Mouse (Mus musculus) frontal cortex, postnatal 14 days (tissue): Measurements from ENCODE around the gene Rangrf.
"Not testable (repeated sequence)": the region's sequence is repeated elsewhere in the genome, so short reads cannot be mapped to it uniquely, and the experiment has no call there.

Experiments
- DNase-seq, 2 experiments: peaks; one replicate each; pipeline ENCODE4 v3.0.0; 2022; ENCODE audit warnings: low spot score in 2 of 2

Rangrf gene

GRCm38 (mm10) chr11:68975085-68975484 lies at the start of gene Rangrf:
TSS of gene Rangrf (minus strand) at chr11:68975185.
- DNase-seq = no peak

GRCm38 (mm10) chr11:69020691-69021090 lies 45.7 kb upstream of the Rangrf start:
- no peak for DNase-seq

GRCm38 (mm10) chr11:69016755-69017154 lies 41.8 kb upstream of the Rangrf start:
- no peak for DNase-seq

GRCm38 (mm10) chr11:69015644-69016441 lies 40.9 kb upstream of the Rangrf start, which contains the start of gene Ctc1:
TSS of gene Ctc1 (plus strand) at chr11:69015911.
- DNase-seq = peak; percentile 81 to 85

- peak; percentile 75 to 80 for DNase-seq
Observed at GRCm38 (mm10) chr11:69012071-69012601, 37.2 kb upstream of the Rangrf start.

GRCm38 (mm10) chr11:69011445-69011844 lies 36.5 kb upstream of the Rangrf start:
- not testable (repeated sequence) for DNase-seq

GRCm38 (mm10) chr11:69010400-69011323 lies 35.7 kb upstream of the Rangrf start:
- no peak for DNase-seq

- no peak for DNase-seq
Observed at GRCm38 (mm10) chr11:69009508-69009907, 34.5 kb upstream of the Rangrf start.

- peak; percentile 87 to 91 for DNase-seq
Observed at GRCm38 (mm10) chr11:69008182-69009121, 33.5 kb upstream of the Rangrf start, which contains the start of gene Pfas. TSS of gene Pfas (minus strand) at chr11:69008460.

- not testable (repeated sequence) for DNase-seq
Observed at GRCm38 (mm10) chr11:69006575-69006974, 31.6 kb upstream of the Rangrf start.

- DNase-seq = no peak
Observed at GRCm38 (mm10) chr11:69005193-69005592, 30.2 kb upstream of the Rangrf start.

- no peak for DNase-seq
Observed at GRCm38 (mm10) chr11:69003592-69003991, 28.6 kb upstream of the Rangrf start.

GRCm38 (mm10) chr11:69002782-69003181 lies 27.8 kb upstream of the Rangrf start:
- DNase-seq = not testable (repeated sequence)

GRCm38 (mm10) chr11:68997080-68997479 lies 22.1 kb upstream of the Rangrf start:
- DNase-seq = no peak

GRCm38 (mm10) chr11:68994377-68994776 lies 19.4 kb upstream of the Rangrf start:
- DNase-seq = no peak

- no peak for DNase-seq
Observed at GRCm38 (mm10) chr11:68993122-68993521, 18.1 kb upstream of the Rangrf start.

- DNase-seq = no peak
Observed at GRCm38 (mm10) chr11:68988341-68988740, 13.4 kb upstream of the Rangrf start.

GRCm38 (mm10) chr11:68987365-68987882 lies 12.4 kb upstream of the Rangrf start:
- DNase-seq = no peak

GRCm38 (mm10) chr11:68982639-68983369 lies 7.8 kb upstream of the Rangrf start:
- peak in 1 of 2 experiments; percentile 69 for DNase-seq

GRCm38 (mm10) chr11:68980919-68981318 lies 5.9 kb upstream of the Rangrf start:
- DNase-seq = no peak
